Mouse (Mus musculus) c-Kit-positive CD71-negative TER-119-negative erythroid progenitor cells, embryonic 14.5 days (primary cell): Measurements from ENCODE around the gene Pirb.

Source experiments
- DNase-seq: peaks from one replicate; pipeline ENCODE4 v3.0.0-alpha.2; 2013; ENCODE audit warnings: low read depth

Gene Pirb

DNA sequence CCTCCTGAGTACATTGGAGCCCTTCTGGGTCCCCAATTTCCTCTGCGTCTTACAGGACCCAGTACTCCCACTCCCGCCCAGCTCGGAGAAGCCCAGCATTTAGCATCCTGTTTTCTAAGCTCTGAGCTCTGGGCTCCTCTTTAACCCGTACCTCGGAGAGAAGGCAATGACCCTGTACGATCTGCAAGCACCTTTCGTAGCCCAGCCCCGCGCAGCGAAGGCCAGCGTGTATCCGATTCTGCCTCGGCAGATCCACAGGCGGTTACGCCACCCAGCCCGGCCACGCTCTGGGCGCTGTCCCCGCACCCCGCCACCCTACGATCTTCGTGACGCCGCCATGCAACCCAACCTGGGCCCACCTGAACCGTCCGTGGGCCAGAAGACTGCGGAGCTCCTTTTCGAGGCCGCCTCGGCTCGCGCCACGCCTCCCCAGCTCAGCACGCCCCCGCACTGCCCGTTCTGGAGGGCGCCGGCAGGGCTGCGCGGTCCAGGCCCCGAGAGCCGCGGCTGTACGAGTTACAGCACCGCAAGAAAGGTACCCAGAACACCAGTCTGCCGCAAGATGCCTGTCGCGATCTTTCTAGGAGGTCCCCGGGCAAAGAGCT is 27.7 kb downstream of the Pirb start, which contains the start of gene Tsen34:
Gene Tsen34 (plus strand): TSS at position 482 of the 605 bp plus-strand sequence.
- DNase-seq: no peak

- DNase-seq: no peak
These were observed 28.3 kb downstream of the Pirb start for GRCm38 (mm10) chr7:3691919-3692318.

- DNase-seq: no peak
These were observed 34.6 kb downstream of the Pirb start for GRCm38 (mm10) chr7:3685400-3686187.

DNA sequence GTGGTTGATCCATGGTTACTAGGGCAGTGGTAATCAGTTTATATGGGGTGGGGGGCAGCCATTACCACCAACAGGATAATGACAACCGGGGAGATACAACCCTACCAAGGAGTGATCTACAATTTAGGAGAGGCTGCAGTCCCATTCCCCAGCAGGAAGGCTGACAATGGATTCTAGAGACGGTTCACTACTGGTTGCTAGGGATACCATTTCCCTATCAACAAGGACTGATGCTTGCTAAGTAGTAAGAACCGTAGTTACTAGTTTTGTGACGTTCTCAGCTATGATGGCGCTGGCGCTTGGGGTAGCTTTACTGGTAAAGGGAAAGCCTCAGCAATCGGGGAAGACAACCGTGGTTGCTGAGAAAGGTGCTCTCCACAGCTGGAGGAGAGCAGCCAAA is 35.5 kb downstream of the Pirb start:
- no peak for DNase-seq

- no peak for DNase-seq
These were observed 36.2 kb downstream of the Pirb start for GRCm38 (mm10) chr7:3683908-3684550.

GRCm38 (mm10) chr7:3677342-3677741 is 42.8 kb downstream of the Pirb start, which contains the start of gene Tmc4:
TSS of gene Tmc4 (minus strand) at chr7:3677553.
- DNase-seq: no peak

DNA sequence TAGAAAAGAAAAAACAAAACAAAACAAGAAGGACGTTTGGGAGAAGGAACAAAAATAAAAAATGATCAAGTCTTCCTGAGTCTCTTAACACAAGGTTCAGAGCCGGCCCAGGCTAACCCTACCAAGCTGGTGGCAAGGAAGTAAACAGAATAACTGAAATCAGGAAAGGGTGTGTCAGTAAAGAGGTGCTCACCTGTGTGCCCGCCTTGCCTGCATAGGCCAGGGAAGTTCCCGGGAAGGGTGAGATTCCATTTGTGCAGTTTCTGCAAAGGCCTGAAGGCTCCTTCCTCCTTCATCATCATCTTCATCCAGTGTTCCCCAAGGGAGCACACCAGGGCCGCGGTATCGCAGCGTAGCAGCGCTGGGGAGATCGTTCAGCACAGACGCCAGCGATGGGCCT is 43.8 kb downstream of the Pirb start:
- no peak for DNase-seq

- no peak for DNase-seq
These were observed 45.0 kb downstream of the Pirb start for GRCm38 (mm10) chr7:3675228-3675548.

DNA sequence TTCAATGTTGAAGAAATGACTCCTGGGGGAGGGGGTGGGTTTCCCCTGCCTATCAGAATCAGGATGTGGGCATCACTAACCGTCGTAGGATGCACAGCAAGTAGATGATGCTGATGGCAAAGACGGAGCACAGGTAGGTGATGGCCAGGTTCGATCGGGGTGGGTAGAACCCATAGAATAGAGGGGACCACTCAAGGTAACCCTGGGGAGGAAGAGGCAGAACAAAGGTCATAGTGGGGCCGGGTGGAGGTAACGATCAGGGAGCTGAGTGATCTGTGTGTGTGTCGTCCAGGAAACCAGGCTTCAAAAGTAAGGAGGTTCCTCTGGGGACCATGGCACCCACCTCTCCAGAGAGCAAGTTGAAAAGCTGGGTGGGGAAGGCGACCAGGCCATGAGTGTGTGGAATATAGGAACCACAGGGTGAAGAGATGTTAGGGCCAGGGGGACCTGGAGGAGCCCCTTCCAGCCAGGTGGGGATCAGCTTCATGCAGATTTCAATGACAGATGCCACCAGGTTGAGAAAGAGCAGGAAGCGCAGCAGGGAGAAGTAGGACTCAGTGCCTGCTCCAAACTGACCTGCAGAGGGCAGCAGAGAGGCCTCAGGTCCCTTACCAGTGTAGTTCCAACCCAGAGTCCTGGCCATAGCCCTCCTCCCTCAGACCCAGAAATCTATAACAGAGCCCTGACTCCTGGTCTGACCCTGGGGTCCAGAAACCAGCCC is 45.5 kb downstream of the Pirb start:
- peak; percentile 86 for DNase-seq

GRCm38 (mm10) chr7:3666921-3667391 is 53.2 kb downstream of the Pirb start:
- no peak for DNase-seq

DNA sequence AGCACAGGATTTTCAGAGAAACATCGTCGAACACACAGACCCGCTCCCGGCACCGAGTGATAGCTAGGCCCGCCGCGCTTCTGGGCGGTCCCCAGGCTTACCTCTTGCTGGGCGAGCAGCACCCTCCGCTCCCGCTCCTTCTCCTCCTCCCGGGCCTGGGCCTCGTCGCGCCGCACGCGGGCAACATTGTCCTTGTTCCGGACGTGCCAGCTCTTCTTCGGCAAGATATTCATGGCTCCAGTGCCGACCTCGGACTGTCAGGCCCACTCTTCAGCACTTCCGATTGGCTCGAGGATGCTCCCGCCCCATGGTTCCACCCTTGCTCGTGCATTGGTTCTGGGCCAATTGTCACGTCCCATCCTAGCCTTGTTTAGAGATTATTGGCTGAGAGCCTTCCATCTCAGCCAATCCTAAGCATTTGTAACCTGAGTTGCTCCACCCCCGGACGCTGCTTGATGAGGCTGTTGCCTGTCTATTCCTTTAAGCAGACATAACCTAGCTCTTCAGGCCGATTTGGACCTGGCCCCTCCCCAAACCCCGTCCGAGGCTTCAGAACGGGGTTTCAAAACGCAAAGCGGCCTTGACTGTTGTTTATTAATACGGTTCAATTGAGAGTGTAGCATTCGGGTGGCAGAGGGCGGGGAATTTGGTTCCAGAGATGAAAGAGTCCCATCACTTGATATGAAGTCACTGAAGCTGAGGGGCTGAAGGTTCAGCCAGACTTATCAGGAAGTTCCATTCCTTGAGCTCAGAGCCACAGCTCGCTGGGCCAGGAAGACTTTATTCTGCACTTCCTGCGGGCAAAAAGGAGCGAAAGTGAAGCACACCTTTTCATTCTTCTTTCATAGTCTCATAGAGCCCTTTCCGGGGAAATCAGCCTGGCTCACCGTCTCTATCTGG is 54.7 kb downstream of the Pirb start, which contains the start of gene Leng1:
Gene Leng1 (minus strand): TSS at position 626 of the 900 bp plus-strand sequence.
- peak; percentile 96 for DNase-seq

- DNase-seq: no peak
These were observed 55.5 kb downstream of the Pirb start for GRCm38 (mm10) chr7:3664524-3665214.
